Mouse (Mus musculus): Measurements from ENCODE around the gene 9930021J03Rik. TPM values are rescaled to one million over a fixed set of nuclear protein-coding genes. Genes with fewer than 3 reads are reported as not detected.

Gene 9930021J03Rik
- polyA plus RNA-seq, 1 experiment, result 0.06 TPM

- no peak for TF ChIP-seq GATA1 (IDR thresholded peaks at IDR 0.05; ENCODE audit: low read length)
- no peak for TF ChIP-seq TAL1 (IDR thresholded peaks at IDR 0.05; ENCODE audit: low read length)
- H3K4me1 ChIP-seq (ENCODE audit: control insufficient read depth), result peaks cover 2% of the 10 kb centered on the region; the same call in 1 of the 2 replicates
- H3K27me3 ChIP-seq (ENCODE audit: control insufficient read depth), result no peaks in the 10 kb centered on the region
- H3K4me3 ChIP-seq (replicated peaks), result no peak overlapping the region
- peaks cover 4% of the 10 kb centered on the region; the same call in 1 of the 2 replicates for H3K36me3 ChIP-seq (ENCODE audit: control insufficient read depth)
- no peaks in the 10 kb centered on the region for H3K9me3 ChIP-seq (ENCODE audit: control insufficient read depth, low read length)
Observed at GRCm38 (mm10) chr19:29753939-29754338, 51.9 kb downstream of the 9930021J03Rik start.

DNA sequence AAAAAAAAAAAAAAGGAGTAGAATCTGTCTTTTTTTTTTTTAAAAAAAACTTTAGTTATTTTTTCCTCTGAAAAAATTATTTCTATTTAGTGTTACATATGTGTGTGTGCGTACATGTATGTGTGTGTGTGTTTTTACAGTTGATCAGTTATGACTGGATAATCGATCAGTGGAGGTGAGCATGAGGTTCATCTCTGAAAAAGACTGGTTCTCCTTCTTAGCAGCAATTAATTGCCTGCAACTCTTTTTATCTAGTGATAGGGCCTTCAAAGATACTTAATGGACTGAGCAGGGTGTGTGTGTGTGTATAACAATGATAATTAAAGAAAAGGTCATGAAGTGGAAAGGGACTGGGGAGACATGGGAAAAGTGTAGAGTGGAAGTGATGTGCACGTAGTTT, 54.8 kb downstream of the 9930021J03Rik start:
- TF ChIP-seq TAL1 (IDR thresholded peaks at IDR 0.05; ENCODE audit: low read length), result no peak
- TF ChIP-seq GATA1 (IDR thresholded peaks at IDR 0.05; ENCODE audit: low read length), result no peak
- Histone ChIP-seq H3K4me1 (ENCODE audit: control insufficient read depth) (peaks cover 2% of the 10 kb centered on the region; the same call in 1 of the 2 replicates), H3K4me3 (replicated peaks) (no peak overlapping the region), H3K36me3 (ENCODE audit: control insufficient read depth) (peaks cover 4% of the 10 kb centered on the region; the same call in 1 of the 2 replicates), H3K9me3 (ENCODE audit: control insufficient read depth, low read length) (no peaks in the 10 kb centered on the region), H3K27me3 (ENCODE audit: control insufficient read depth) (no peaks in the 10 kb centered on the region)

DNA sequence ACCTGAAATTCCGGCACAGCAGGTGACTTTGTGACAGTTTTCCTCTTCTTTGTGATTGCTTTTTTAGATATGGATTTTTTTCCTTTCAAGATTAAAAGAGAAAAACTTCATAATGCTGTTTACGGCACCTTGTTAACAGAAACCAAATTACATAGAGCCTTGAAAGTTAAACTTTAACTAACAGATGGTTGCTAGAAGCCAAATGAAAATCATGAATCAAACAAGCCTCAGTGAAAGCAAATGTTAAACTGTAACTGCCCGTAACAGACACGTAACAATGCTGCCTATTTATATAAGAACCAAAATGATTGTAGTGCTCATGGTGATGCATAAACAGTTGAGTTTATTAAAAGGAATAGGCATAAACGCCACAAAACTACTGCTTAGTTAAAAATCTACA, 62.3 kb downstream of the 9930021J03Rik start:
- H3K9me3 ChIP-seq (ENCODE audit: control insufficient read depth, low read length), result no peaks in the 10 kb centered on the region
- TF ChIP-seq TAL1 (IDR thresholded peaks at IDR 0.05; ENCODE audit: low read length) (no peak), GATA1 (IDR thresholded peaks at IDR 0.05; ENCODE audit: low read length) (no peak)
- H3K4me1 ChIP-seq (ENCODE audit: control insufficient read depth), result no peaks in the 10 kb centered on the region
- no peaks in the 10 kb centered on the region for H3K36me3 ChIP-seq (ENCODE audit: control insufficient read depth)
- H3K4me3 ChIP-seq (replicated peaks), result no peak overlapping the region
- no peaks in the 10 kb centered on the region for H3K27me3 ChIP-seq (ENCODE audit: control insufficient read depth)

- no peak for TF ChIP-seq GATA1 (IDR thresholded peaks at IDR 0.05; ENCODE audit: low read length)
- no peak for TF ChIP-seq TAL1 (IDR thresholded peaks at IDR 0.05; ENCODE audit: low read length)
Observed at GRCm38 (mm10) chr19:29740661-29741060, 65.1 kb downstream of the 9930021J03Rik start.

GRCm38 (mm10) chr19:29739608-29740007, 66.2 kb downstream of the 9930021J03Rik start:
- TF ChIP-seq TAL1 (IDR thresholded peaks at IDR 0.05; ENCODE audit: low read length) (no peak), GATA1 (IDR thresholded peaks at IDR 0.05; ENCODE audit: low read length) (no peak)
- H3K36me3 ChIP-seq (ENCODE audit: control insufficient read depth), result no peaks in the 10 kb centered on the region
- H3K4me3 ChIP-seq (replicated peaks), result no peak overlapping the region
- H3K27me3 ChIP-seq (ENCODE audit: control insufficient read depth), result no peaks in the 10 kb centered on the region
- H3K9me3 ChIP-seq (ENCODE audit: control insufficient read depth, low read length), result no peaks in the 10 kb centered on the region
- no peaks in the 10 kb centered on the region for H3K4me1 ChIP-seq (ENCODE audit: control insufficient read depth)

More at GRCm38 (mm10) chr19:29740661-29741060, 65.1 kb downstream of the 9930021J03Rik start:
- Histone ChIP-seq H3K4me3 (replicated peaks) (no peak overlapping the region), H3K36me3 (ENCODE audit: control insufficient read depth) (no peaks in the 10 kb centered on the region), H3K9me3 (ENCODE audit: control insufficient read depth, low read length) (no peaks in the 10 kb centered on the region), H3K27me3 (ENCODE audit: control insufficient read depth) (no peaks in the 10 kb centered on the region), H3K4me1 (ENCODE audit: control insufficient read depth) (no peaks in the 10 kb centered on the region)

DNA sequence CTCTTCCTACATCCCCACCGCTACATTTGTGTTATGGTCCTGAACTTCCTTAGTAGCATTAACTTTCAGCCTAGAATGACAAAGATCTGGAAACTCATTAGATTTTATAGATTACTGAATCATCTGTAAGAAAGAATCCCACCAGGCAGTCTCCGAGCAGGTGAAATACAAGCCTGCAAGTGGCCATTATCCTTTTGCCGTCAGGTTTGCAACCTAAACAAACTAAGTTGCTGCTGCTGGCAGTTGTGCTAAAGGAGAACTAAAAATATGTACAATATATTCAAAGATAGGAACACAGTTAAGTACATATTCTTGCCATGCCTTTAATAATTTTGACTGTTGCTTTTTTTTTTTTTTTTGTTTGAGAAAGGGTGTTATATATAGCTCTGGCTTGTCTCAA, 70.4 kb downstream of the 9930021J03Rik start:
- no peaks in the 10 kb centered on the region for H3K9me3 ChIP-seq (ENCODE audit: control insufficient read depth, low read length)
- H3K27me3 ChIP-seq (ENCODE audit: control insufficient read depth), result no peaks in the 10 kb centered on the region
- no peaks in the 10 kb centered on the region for H3K4me1 ChIP-seq (ENCODE audit: control insufficient read depth)
- no peak overlapping the region for H3K4me3 ChIP-seq (replicated peaks)
- TF ChIP-seq TAL1 (IDR thresholded peaks at IDR 0.05; ENCODE audit: low read length) (no peak), GATA1 (IDR thresholded peaks at IDR 0.05; ENCODE audit: low read length) (no peak)
- H3K36me3 ChIP-seq (ENCODE audit: control insufficient read depth), result no peaks in the 10 kb centered on the region

DNA sequence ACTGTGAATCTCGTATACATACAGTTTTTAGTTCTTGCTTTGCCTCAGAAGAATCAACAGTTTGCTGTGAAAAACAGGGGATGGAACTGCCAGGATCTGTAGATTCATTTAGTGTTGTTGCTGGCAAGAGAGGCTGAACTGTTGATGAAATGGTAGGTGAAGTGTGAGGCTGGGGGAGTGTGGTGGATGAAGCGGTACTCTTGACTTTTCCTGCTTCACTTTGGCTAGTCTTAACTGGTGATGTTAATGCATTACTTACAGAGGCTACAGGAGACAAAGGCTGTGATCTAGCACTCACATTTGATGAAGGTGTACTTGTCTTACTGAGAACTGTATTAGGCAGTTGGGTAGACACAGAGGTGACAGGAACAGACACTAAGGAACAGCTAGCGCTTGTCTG, 87.3 kb downstream of the 9930021J03Rik start:
- H3K9me3 ChIP-seq (ENCODE audit: control insufficient read depth, low read length), result no peaks in the 10 kb centered on the region
- no peaks in the 10 kb centered on the region for H3K27me3 ChIP-seq (ENCODE audit: control insufficient read depth)
- peaks cover 38% of the 10 kb centered on the region for H3K36me3 ChIP-seq (ENCODE audit: control insufficient read depth)
- H3K4me3 ChIP-seq (replicated peaks), result no peak overlapping the region
- no peaks in the 10 kb centered on the region for H3K4me1 ChIP-seq (ENCODE audit: control insufficient read depth)
- TF ChIP-seq GATA1 (IDR thresholded peaks at IDR 0.05; ENCODE audit: low read length), result no peak
- no peak for TF ChIP-seq TAL1 (IDR thresholded peaks at IDR 0.05; ENCODE audit: low read length)

- TF ChIP-seq TAL1 (IDR thresholded peaks at IDR 0.05; ENCODE audit: low read length), result no peak
- TF ChIP-seq GATA1 (IDR thresholded peaks at IDR 0.05; ENCODE audit: low read length), result no peak
- H3K4me1 ChIP-seq (ENCODE audit: control insufficient read depth), result no peaks in the 10 kb centered on the region
- no peaks in the 10 kb centered on the region for H3K9me3 ChIP-seq (ENCODE audit: control insufficient read depth, low read length)
- H3K4me3 ChIP-seq (replicated peaks), result no peak overlapping the region
- no peaks in the 10 kb centered on the region for H3K27me3 ChIP-seq (ENCODE audit: control insufficient read depth)
- peaks cover 37% of the 10 kb centered on the region for H3K36me3 ChIP-seq (ENCODE audit: control insufficient read depth)
Observed at GRCm38 (mm10) chr19:29717854-29718253, 87.9 kb downstream of the 9930021J03Rik start.

DNA sequence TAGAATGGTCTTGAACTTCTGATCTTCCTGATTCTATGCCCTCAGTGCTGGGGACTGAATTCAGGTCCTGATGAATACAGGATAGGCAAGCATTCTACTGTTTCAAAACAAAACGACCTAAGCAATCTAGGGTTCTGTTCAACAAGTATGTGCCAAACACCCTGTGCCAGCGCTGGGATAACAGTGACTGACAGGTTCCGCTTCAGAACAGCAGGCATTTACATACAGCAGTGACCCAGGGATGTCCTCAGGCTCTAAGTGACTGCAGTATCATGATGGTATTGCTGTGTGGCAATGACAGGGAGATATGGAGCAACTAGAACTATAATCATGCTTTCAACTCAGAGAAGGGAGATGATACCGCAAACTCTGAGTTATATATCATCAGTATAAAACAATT, 92.3 kb downstream of the 9930021J03Rik start:
- no peak overlapping the region for H3K4me3 ChIP-seq (replicated peaks)
- no peaks in the 10 kb centered on the region for H3K27me3 ChIP-seq (ENCODE audit: control insufficient read depth)
- no peaks in the 10 kb centered on the region for H3K4me1 ChIP-seq (ENCODE audit: control insufficient read depth)
- H3K9me3 ChIP-seq (ENCODE audit: control insufficient read depth, low read length), result no peaks in the 10 kb centered on the region
- TF ChIP-seq GATA1 (IDR thresholded peaks at IDR 0.05; ENCODE audit: low read length) (no peak), TAL1 (IDR thresholded peaks at IDR 0.05; ENCODE audit: low read length) (no peak)
- peaks cover 25% of the 10 kb centered on the region for H3K36me3 ChIP-seq (ENCODE audit: control insufficient read depth)

DNA sequence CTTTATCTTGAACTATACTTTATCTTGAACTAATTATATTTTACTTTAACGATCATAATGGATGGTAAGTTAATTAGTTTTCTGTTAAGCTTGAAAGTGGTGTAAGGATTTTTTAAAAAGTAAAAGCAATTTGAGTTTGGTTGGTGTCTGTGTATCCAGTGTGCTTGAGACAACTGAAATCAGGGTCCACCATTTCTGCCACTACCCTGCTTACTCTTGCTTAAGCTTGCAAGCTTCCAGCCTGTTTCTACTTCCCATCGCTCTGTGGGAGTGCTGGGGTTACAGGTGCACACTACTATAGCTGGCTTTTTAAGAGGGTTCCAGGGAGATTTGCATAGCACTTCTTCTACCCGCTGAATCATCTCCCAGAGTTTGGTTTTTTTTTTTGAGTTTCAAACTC, 96.3 kb downstream of the 9930021J03Rik start:
- no peaks in the 10 kb centered on the region for H3K27me3 ChIP-seq (ENCODE audit: control insufficient read depth)
- H3K4me1 ChIP-seq (ENCODE audit: control insufficient read depth), result 0 out of 2 replicates have a peak, but pooled peaks cover 2% of the 10 kb centered on the region
- no peak for TF ChIP-seq TAL1 (IDR thresholded peaks at IDR 0.05; ENCODE audit: low read length)
- no peaks in the 10 kb centered on the region for H3K36me3 ChIP-seq (ENCODE audit: control insufficient read depth)
- no peaks in the 10 kb centered on the region for H3K9me3 ChIP-seq (ENCODE audit: control insufficient read depth, low read length)
- H3K4me3 ChIP-seq (replicated peaks), result no peak overlapping the region
